Mouse (Mus musculus): ENCODE results near the gene Mdh1b. TPM values are rescaled to one million over a fixed set of nuclear protein-coding genes. Genes with fewer than 3 reads are reported as not detected.
A peak's percentile ranks its signal among the peaks of the same experiment; 100 is the strongest.

The Mdh1b gene
- total RNA-seq, 2 experiments from 2014 or later, result not detected

GRCm38 (mm10) chr1:63658016-63658415 lies 72.1 kb downstream of the Mdh1b start:
- peak; percentile 51 for DNase-seq

Other genes starting within 250 kb of the Mdh1b start
- gene Gm39653, start 114.3 kb downstream of the Mdh1b start, total RNA-seq (2021), result not detected
- not detected for gene Dytn, start 43.4 kb downstream of the Mdh1b start, total RNA-seq (2021)
- 10 to 100 TPM; 17.3 to 20.6 TPM for gene Fastkd2, start 296 bp upstream of the Mdh1b start, total RNA-seq (2021)
- not detected for gene 4933402D24Rik, start 38.9 kb upstream of the Mdh1b start, total RNA-seq (2021)